Mouse (Mus musculus): ENCODE results near the gene Sec1.

Gene Sec1

DNA sequence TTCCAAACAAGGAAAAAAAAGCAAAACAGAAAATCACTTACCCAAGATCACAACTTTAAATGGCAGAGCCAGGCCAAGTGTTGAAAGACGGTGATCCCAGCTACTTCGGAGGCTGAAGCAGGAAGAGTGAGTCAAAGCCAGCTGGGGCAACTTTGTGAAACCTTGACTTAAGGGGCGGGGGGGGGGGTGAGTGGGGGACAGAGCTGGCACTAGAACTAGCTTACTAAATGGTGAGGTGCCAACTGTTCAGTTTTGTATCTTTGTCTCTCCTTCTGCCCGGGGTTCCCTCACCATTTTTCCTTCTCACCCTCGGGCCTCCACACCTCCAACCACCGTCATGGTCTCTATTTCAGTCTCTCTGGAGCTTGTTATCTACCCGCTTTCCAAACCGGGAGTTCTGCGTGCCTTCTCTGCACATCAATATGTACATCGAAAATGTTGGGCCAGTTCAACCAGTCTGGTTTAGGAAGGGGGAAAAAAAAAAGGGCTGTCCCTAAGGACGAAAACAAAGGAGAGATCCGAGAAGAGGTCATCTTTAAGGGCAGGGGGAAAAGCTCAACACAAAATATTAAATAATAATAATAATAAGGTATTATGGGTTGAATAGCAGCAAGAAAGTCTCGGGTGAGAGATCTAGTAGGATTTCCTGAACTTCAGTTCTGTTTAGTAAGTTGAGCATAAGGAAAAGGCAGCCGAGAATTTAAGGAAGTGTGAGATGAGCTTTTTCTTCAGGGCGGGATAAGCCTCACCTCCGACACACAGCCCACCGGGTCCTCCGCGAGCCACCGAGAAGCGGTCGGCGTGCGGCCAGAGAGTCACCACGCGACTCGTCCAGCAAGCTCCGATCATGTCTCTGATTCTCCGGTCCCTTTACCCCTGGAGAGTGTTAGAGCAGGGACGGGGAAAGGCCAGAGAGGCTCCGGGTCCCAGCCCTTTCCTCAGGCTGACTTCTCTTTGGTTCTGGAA is 23.0 kb upstream of the Sec1 start:
- DNase-seq, result peak; percentile 54

DNA sequence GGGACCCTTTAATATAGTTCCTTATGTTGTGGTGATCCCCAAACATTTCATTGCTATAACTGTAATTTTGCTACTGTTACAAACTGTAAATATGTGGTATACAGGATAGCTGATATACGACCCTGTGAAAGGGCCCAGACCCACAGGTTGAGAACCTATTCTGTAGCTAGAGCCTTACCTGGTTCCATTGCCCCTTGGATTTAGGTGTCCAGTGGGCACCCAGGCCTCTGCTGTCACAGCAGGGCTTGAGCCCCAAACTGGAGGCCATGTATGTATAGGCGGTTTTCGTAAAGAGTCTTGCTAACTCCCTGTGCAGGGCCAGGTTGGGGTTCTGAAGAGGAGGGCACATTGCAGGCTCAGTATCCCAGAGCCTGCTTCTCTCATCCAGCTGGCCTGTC is 22.3 kb upstream of the Sec1 start:
- peak; percentile 53 for DNase-seq

DNA sequence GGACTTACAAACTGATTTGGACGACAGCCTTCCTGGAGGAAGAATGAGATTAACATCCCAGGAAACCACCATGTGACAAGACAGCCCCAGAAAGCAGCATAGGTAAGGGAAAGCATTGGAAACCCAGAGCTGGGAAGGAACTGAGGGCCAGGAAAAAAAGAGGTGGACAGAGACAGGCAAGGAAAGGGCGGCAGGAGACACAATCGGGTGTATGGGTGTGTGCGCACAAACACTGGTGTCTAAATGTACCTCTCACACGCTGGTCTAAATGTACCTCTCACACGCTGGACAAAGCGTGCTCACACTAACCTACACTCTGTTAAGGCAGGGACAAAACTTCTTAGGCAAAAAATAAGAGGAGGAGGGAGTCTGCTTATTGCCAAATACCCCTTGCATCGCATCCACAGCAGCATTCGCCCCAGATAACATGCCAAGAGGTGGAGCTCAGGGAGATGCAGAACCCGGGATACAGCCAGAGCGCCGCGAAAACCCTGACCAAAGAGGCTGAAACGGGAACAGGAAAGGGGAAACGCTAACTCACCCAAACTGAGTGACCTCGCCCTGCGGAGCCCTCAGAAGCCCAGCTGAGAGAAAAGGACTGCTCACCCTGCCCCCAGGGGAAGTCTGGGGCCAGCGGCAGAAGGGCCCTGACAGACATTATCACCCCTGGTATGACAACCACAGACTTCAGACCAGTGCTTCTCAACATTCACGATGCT is 21.7 kb upstream of the Sec1 start:
- DNase-seq, result peak; percentile 63

DNA sequence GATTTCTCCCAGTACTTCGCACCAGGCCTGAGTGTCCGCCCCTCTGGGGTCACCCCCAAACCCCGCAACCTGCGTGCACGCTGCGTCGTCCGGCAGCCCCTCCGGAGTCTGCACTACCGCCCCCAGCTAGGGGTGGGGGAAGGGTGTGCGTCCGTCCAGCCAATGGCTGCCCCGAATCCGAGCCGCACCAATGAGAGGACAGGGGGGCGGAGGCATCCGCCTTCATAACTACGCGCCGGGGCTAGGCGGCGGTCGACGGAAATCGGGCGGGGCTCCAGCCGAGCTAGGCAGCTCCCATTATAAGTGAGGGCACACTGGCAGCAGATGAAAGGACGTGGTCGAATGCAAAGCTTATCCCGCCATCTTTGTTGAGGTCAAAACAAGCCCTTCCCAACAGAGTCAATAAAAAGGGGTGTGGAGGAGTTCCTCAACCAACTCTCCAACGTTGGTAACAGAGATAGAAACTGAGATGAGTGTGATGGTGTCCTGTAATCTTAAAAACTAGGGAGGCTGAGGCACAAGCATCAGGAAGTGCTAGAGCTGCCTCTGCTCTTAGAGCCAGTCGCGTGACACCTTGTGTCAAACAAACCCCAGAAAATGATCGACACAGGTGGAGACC is 21.0 kb upstream of the Sec1 start, which contains the start of gene Rpl18:
Rpl18 (plus strand) TSS at position 368 of the 619 bp plus-strand sequence.
- peak; percentile 97 for DNase-seq

DNA sequence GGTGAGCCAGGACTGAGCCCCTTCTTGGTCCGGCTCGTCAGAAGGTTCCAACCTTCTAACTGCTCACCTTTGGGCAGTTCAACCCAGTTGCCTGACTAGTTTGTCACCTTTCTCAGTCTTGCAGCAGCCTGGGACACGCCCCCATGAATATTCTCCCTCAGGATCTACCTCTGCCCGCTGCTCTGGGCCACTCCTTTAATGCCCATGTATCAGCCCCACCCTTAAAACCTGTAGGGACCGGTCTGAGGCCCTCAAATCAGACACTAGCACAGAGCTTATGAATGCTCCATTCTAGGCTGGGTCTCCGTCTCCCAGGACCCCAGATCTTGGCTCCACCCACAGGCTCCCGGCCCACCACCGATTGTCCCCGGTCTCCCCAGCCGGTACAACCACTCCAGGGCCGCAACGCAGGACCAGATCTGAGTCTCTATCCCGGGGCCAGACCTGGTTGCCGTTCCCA is 20.5 kb upstream of the Sec1 start:
- no peak for DNase-seq

DNA sequence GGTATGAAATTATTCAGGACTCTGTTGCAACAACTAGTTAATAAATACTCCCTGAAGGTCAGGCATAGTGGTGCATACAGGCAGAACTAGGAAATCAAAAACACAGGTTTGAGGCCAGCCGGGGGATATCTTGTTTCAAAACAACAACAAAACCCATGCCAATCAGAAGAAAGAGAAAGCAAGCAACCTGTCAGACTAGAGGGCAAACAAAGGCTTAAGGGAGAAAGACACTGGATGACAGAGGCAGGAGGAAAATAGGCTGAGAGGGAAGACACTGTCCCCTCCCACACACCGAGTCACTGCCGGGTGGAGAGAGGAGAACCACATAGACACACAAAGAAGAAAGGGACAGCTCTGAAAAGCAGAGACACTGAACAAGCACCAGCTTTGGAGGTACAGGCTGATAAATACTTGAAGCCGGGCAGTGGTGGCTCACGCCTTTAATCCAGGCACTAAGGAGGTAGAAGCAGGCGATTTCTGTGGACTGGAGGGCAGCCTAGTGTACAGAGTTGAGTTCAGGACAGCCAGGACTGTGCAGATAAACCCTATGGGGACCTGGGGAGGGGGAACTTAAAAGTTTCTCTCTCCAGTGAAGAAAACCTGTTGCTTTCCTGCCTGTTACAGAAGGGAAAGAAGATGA is 19.8 kb upstream of the Sec1 start:
- peak; percentile 55 for DNase-seq

DNA sequence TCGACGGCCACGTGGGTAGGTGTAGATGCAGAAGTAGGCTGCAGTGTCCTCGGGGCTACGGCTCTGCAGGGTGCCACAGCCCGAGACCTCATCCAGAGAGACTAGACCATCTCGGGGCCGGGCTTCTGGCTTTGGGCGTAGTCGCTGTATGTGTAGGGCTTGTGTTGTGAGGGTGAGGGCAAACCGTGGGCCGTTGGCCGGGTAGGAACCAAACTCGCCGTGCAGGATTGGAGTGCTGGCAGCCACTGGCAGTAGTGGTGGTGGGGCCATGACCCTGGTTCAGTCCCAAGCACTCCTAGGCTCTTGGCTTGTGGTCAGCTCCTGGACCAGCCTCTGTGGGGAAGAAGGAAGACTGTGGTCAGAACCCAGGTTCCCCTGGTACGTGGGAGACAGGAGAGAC is 19.2 kb upstream of the Sec1 start:
- DNase-seq, result peak; percentile 65

DNA sequence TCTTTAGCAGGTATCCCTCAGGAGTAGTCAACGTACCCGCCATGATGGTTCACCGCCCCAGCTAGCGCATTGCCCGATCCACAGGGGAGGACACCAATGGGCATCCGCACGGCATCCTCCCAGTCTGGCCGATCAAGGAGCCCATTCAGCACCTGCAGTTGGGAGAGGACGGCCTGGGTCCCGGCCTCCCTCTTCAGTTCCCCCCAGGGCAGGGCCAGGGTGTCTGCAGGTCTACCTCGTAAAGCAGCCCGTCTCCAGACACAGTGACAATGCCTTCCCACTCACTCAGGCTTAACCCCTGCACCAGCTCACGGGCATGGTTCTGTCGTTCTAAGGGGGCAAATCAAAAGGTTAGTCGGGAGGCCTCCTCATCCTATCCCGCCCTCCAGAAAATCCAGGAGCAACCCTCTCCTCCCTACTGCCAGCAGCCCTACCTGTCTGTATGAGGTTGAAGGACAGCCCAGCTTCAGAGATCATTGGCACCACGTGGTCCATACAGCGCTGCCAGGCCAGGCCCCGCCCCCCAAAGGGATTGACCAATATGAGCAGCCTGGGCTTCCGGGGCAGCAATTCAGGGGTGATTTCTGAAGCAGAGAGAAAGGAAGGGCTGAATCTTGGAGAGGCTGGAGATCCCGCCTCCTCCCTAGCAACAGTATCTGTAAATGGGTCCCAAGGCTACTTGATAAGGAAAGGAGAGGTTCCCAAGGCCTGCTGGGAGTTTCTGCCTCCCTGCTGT is 18.0 kb upstream of the Sec1 start:
- peak; percentile 72 for DNase-seq

DNA sequence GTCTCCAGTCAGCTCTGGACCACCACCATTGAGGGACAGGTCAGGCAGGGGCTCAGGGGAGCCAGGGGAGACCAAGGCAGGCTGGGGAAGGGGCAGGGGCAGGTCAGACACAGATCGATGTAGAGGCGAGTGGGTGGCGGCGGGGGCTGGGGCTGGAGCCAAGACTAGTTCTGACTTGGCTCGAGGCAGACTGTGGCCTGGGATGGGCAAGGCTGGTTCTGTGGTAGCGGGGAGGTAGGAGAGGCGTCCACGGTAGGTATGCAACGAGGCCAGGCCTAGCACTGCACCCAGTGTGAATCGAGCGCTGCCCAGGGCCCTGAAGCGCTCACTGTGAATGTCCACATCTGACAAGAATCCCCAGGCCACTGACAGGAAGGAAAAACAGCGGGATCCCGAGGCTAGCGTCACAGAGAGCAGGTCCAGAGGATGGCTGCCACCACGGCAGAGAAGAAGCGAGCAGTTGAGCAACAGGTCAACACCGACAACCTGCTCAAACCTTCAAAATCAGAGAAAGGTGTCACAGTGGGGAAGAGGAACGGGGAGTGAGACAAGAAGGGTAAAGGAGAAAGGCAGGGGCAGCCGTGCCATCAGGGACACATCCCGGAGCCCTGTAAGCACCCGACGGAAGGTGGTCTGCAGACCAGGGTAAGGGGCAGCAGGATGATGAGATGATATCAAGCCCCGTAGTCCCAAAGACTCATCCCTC is 17.3 kb upstream of the Sec1 start:
- peak; percentile 59 for DNase-seq

DNA sequence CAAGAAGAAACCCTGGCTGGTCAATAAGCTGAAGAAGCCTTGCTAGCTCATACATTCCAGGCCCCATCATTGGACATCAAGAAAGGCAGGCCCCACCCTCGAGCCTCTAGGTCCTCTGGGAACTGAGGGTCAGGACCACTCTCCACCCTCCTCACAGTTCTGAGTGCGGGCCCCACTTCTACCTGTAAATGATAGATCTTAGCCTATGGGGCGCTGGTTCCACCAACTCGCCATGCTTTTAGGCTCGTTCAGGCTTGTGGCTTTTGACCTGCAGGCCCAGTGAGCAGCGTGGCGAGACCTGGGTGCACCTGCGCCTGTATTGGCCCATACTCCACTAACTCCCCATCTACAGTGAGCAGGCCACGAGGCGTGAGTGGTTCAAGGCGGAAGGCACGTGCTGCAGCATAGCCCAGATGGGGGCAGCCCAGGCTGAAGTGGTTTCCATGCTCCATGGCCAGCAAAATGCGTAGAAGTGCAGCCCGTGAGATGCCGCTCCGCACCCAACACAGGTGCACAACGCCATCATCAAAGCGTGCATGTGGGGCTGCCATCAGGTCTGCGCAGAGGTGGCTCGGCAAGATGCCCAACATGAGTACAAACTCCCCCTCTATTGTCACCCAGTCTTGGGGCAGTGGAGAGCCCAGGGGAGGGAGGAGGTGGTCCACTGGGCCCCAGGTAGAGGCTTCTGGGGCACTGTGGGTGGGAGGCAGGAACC is 16.4 kb upstream of the Sec1 start:
- peak; percentile 63 for DNase-seq

DNA sequence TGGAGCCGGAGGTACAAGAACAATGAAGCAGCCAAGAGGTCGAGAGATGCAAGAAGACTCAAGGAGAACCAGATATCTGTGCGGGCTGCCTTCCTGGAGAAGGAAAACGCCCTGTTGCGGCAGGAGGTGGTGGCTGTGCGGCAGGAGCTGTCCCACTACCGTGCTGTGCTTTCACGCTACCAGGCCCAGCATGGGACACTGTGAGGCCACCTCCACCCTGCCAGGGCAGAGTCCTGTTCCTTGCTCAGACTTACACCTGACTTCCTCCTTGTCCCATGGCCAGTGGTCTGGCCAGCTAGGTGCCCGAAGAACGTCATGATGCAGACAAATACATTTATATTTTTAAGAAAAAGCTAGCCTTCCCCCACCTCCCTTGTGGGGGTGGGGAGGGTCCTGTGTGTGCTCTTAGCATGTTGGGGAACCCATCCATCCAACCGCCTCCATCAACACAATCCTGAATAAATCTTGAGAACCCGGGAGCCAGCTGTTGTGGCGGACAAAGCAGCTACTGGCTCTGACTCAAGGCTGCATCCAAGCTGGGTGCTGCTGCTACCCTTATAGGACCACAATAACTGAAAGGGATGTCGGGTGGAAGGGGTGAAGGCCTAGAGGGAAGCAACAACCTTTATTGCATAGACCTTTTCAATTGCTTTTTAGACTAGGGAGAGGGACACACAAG is 15.6 kb upstream of the Sec1 start:
- DNase-seq, result peak; percentile 67

DNA sequence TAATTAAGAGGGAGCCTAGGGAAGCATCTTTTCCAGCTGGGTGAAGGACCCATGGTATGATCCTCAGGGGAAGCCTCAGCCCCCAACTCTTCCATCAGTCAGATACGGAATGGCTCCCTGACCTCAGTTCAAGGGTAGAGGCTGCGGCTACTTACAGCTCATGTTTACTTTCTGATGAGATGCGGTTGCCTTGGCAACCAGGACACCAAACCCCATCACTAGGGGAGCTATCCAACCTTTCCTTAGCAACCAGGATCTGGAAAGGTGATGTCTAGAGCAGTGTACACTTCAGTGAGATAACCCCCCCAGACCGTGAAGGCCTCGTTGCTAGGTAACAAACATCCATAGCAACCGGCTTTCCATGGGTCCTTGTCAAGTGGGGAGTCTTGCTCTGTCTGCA is 14.8 kb upstream of the Sec1 start:
- DNase-seq, result no peak

DNA sequence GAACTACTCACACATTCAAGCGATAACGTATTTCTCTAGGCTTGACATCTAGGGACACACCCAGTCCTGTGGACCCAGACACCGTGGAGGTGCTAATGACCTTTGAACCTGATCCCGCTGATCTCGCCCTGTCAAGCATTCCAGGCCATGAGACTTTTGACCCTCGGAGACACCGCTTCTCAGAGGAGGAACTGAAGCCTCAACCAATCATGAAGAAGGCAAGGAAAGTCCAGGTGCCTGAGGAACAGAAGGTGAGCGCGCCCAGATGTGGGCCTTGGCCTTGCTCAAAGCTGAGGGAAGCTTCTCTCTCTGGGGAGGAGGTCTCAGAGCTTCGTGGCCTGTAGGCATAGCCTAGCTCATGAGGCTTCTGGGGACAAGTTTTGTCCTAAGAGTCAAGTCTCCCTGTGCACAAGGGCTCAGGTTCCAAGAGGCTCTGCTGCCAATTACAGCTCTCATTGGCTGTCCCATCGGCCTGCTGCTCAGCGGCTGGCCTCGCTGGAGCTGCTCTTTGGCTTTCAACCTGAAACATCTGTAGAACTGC is 14.1 kb upstream of the Sec1 start:
- peak; percentile 74 for DNase-seq

DNA sequence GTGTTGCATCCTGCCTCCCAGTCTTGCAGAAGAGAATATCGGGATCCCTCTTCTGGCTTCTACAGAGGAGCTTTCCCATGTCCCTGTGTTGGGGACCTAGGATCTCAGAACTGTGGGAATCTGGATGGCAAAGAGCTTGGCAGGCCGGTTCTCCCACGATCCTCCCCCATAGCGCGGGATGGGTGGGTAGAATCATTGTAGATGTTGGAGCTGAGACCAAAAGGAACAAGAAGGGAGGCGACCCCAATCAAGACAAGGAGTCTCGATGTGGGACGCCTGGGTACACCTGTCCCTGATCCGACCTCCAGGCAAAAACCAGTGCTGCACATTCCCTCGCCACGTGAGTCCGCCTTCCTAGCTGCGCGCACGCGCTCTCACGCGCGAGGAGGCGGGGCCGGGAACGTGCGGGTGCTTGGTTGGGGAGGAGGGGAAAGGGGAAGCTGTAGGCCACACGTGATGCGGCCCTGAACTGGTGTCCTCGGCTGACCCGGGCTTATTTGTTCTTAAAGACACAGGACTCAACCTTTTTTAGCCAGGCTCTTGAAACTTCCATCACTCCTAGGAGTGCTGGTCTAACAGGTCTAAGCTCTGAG is 13.3 kb upstream of the Sec1 start:
- DNase-seq, result peak; percentile 98

DNA sequence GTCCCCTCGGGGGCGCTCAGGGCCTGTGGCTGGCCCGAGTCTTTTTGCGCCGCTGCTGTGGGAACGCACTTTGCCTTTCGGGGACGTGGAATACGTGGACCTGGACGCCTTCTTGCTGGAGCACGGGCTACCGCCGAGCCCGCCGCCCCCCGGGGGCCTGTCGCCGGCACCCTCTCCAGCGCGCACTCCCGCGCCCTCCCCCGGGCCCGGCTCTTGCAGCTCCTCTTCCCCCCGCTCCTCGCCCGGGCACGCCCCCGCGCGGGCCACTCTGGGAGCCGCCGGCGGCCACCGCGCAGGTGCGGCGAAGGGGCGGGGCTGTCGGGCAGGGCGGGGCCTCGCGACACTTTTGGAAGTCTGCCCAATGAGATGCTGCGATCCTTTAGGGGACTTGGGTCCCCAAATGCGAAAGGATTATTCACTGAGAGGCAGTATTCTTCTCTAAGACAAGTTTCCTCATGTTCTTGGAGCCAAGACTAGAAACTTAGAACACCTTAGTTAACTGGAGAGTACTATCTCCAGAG is 12.6 kb upstream of the Sec1 start:
- DNase-seq, result peak; percentile 89

DNA sequence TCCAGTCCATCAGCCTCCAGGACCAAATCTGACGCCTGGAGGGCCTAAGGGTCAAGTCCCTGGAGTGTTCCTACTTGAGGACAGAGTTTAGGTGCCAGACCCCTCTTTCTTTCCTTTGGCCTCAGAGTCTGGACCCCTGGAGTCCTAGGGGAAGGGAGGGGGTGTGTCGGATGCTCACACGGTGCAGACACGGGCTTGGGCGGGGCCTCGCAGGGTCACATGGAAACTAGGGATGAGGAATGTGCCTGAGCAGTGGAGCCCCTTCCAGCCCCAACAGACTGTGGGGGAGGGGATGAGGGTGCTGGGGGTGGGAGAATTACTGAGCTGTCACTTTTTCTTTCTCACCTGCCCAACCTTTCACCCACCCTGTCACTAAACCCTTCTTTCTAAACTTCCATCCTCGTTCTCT is 11.7 kb upstream of the Sec1 start:
- DNase-seq, result peak; percentile 92

DNA sequence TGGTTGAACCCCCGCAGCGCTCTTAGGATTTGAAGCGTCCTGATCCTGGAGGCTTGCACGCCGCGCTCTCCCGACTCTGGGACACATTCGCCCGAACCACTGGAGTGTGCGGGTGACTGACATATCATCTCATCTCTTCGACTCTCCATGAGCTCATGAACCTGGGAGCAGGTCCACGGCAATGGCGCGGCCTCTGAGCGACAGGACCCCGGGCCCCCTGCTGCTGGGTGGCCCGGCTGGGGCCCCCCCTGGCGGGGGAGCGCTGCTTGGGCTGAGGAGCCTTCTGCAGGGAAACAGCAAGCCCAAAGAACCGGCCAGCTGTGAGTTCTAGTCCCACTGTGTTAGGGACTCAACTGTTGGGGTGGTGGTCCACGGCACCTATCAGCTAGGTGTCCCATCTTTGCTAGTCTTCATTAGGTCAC is 11.3 kb upstream of the Sec1 start:
- no peak for DNase-seq

DNA sequence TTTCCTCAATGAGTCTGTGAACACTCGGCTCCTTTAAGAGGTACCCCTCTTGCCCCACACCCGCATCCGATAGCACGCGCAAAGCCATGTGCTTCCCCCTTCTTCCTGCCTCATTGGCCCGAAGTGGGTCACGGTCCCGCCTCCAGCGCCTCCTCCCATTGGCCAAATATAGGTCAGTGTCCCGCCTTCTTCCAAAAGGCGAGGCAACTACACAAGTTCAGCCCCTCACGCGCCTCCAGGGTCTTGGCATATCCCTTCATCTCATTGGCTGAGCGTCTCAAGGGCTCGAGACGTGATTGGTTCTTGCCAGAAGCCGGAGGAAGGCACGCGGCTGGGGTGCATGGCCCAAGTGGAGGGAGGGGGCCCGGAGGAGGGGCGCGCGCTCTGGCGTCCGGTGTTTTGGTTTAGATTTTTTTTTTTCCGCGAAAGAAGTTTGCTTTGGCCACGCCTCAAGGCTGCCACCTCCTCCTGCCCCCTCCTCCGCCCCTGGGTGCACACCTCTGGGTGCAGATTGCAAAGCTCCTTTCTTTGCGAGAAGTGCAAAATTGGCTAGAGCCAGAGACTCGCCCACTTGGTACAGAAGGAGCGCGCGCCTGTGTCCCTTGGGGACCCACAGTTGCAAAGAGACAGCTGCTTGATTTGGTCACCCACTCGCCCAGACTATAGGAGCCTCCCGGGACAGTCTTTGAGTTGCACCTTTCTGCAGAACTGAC is 10.7 kb upstream of the Sec1 start, which contains the start of gene Dbp:
Dbp (plus strand) TSS at position 359 of the 713 bp plus-strand sequence.
- peak; percentile 100 for DNase-seq

Data from cerebellum, adult 9-10 months (tissue).